Mouse (Mus musculus): ENCODE data around the gene Ddt.
"Not testable (repeated sequence)": the region's sequence is repeated elsewhere in the genome, so short reads cannot be mapped to it uniquely, and the experiment has no call there.

The Ddt gene

DNA sequence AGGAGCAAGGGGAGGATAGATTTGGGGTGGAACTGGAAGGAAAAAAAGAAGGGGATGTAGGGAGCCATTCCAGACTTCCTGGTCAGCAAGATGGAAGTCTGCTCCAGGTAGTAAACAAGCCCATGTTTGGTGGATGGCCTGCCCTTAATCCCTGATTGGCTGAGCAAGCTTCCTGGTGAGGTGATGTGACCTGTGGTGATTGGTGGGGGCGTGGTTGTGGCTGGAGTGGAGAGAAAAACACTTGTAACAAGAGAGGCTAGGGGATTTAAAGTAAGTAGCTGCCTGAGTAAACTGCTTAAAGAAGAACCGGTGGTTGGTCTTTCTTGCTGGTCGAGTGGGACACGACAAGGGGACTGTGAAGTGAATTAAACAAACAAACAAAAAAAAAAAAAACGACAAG lies 5.5 kb downstream of the Ddt start:
- not testable (repeated sequence) for DNase-seq

GRCm38 (mm10) chr10:75766856-75767255 lies 6.4 kb downstream of the Ddt start:
- no peak for DNase-seq

DNA sequence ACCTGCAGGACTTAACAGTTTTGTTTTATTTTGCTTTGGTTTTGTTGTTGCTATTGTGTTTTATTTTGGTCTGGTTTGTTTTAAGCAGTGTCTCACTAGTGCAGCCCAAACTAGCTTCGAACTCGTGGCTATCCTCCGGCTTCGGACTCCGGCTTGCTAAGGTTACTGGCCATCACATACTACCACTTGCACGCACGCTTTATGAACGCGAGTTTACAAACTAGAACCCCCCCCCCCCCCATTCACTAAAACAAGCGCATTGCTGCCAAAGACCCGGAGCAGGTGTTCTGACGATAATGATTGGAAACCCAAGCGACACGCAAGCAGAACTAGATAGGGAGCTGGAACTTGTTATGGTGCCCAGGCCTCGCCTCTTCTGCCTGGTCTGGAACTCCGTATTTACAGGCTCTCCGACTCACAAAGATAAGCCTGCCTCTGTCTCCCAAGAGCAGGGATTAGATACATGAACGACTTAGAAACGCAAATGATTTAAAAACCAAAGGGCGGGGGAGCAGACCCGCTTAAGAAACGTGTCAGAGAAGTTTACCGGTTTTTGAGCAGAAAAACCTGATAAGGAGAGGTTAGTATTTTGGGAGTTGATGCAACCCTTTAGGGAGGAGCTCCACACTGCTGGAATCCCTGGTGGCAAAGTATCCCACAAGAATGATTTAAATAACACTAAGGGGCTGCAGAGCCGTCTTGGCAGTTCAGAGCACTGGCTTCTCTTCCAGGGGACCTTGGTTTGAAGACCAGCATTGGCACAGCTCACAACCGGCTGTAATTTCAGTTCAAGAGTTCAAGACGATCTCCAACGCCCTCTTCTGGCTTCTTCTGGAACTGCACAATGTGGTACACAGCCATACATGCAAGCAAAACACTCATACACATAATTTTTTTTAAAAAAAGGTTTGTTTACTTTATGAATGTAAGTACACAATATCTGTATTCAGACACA lies 8.4 kb downstream of the Ddt start:
- peak; percentile 63 to 68 for DNase-seq

DNA sequence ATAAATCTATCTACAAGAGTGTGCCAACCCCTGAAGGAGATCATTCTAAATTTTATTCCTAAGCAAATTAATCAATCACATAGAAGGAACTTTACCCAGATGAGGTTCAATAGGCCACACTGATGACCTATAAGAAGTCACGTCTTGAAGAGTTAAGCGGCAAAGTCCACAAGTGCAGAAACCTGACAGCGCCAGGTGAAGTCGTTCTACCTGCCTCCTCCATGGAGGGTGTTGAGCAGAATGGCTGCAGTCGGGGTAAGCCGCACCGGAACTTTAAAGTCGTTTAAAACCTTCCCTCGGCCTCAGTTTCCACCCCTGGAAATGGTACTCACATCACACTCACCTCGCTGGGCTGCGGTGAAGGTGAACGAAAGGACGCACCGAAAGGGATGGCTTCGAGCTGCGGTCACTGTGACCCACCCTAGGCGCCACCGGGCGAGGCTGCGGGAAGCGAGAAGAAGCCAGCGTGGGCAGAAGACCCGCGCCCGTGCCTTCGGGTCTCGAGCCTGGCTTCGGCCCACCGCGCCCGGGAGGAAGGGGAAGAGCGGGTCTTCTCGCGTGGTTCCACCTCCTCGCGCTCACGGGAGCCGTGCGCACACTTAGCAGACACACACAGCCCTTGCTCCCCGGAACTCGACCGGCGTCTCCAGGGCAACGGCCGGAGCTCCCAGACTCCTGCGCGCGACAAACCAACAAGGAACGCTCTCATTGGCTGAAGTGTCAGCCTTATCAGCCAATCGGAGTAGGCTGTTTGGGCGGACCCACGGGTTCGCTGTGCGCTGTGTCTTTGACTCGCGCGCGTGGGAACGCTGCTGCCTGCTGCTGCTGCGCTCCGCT lies 9.3 kb downstream of the Ddt start, which contains the start of gene Cabin1:
Cabin1 (minus strand) TSS at position 660 of the 837 bp plus-strand sequence.
- peak; percentile 95 to 97 for DNase-seq

- DNase-seq = no peak
These were observed 10.8 kb downstream of the Ddt start for GRCm38 (mm10) chr10:75762413-75762812.

GRCm38 (mm10) chr10:75760311-75760710 lies 12.9 kb downstream of the Ddt start:
- no peak for DNase-seq

- no peak for DNase-seq
These were observed 16.5 kb downstream of the Ddt start for GRCm38 (mm10) chr10:75756719-75757118.

GRCm38 (mm10) chr10:75744017-75744416 lies 29.2 kb downstream of the Ddt start:
- DNase-seq = peak; percentile 69 to 76

GRCm38 (mm10) chr10:75743369-75743768 lies 29.8 kb downstream of the Ddt start:
- DNase-seq = no peak

GRCm38 (mm10) chr10:75740866-75741265 lies 32.3 kb downstream of the Ddt start:
- no peak for DNase-seq

DNA sequence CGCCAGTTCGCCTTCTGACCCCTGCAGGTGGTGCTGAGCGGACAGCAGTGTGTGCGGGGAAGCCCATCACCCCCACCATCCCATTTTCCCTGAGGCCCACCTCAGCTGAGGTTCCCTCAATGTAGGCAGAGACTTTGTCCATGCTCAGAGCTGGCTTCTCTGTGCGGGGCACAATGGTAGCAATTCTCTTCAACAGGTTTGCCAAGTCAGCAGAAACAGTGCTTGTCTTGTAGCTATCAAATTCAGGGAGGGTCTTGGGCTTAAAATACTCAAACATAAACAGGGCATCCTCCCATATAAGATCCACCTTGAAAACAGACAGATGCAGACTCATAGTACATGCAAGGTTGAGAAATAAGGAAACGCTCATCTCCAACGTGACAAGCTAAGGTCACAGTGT lies 47.8 kb downstream of the Ddt start:
- no peak for DNase-seq
